In genomic region chr4:149864395-149864794, GRCm38 (mm10) we compare ENCODE assay signal across 16 mouse cellular contexts.
"Had no signal": no experiment of that assay in that cellular context is flagged by ENCODE, and none has a peak within 500 bp of the region (broad histone marks: within the 10 kb centered on the region; RNA-seq: fewer than 3 reads in every experiment).

No protein-coding gene starts in this region.

- H3K4me2 ChIP-seq: limb, embryonic 12.5 days; limb, embryonic 15.5 days; liver, embryonic 12.5 days; liver, embryonic 15.5 days; midbrain, embryonic 12.5 days; midbrain, embryonic 15.5 days; neural tube, embryonic 12.5 days; neural tube, embryonic 15.5 days had no signal

- DNase-seq: kidney, adult 18-20 months; kidney, adult 9 months; kidney, postnatal 14 days; kidney, postnatal 4 days; lung, adult 18-20 months; thymus, postnatal 25 days had no signal

- H3K9me3 ChIP-seq: limb, embryonic 12.5 days; limb, embryonic 15.5 days; liver, embryonic 12.5 days; liver, embryonic 15.5 days; midbrain, embryonic 12.5 days; midbrain, embryonic 15.5 days; neural tube, embryonic 12.5 days; neural tube, embryonic 15.5 days had no signal

- H3K27ac ChIP-seq: limb, embryonic 12.5 days; limb, embryonic 15.5 days; liver, embryonic 12.5 days; liver, embryonic 15.5 days; macrophage; midbrain, embryonic 12.5 days; midbrain, embryonic 15.5 days; neural tube, embryonic 12.5 days; neural tube, embryonic 15.5 days had no signal

- H3K9ac ChIP-seq: limb, embryonic 12.5 days; limb, embryonic 15.5 days; liver, embryonic 12.5 days; liver, embryonic 15.5 days; midbrain, embryonic 12.5 days; midbrain, embryonic 15.5 days; neural tube, embryonic 12.5 days; neural tube, embryonic 15.5 days had no signal

- H3K4me1 ChIP-seq: liver, embryonic 12.5 days; liver, embryonic 15.5 days; midbrain, embryonic 12.5 days; midbrain, embryonic 15.5 days; neural tube, embryonic 12.5 days; neural tube, embryonic 15.5 days had no signal

- ATAC-seq: intestine, embryonic 16.5 days; liver, embryonic 12.5 days; midbrain, embryonic 15.5 days had no signal

- H3K36me3 ChIP-seq: limb, embryonic 12.5 days; limb, embryonic 15.5 days; liver, embryonic 12.5 days; liver, embryonic 15.5 days; midbrain, embryonic 12.5 days; midbrain, embryonic 15.5 days; neural tube, embryonic 12.5 days; neural tube, embryonic 15.5 days had no signal

- H3K27me3 ChIP-seq: limb, embryonic 12.5 days; limb, embryonic 15.5 days; liver, embryonic 15.5 days; midbrain, embryonic 15.5 days; neural tube, embryonic 12.5 days; neural tube, embryonic 15.5 days had no signal

- H3K4me3 ChIP-seq: limb, embryonic 12.5 days; limb, embryonic 15.5 days; liver, embryonic 12.5 days; liver, embryonic 15.5 days; midbrain, embryonic 12.5 days; midbrain, embryonic 15.5 days; neural tube, embryonic 12.5 days; neural tube, embryonic 15.5 days had no signal
